27 mouse cellular contexts compared by ENCODE assay signal in genomic region chr1:105580909-105581308, GRCm38 (mm10).
"Had no signal": no experiment of that assay in that cellular context is flagged by ENCODE, and none has a peak within 500 bp of the region (broad histone marks: within the 10 kb centered on the region; RNA-seq: fewer than 3 reads in every experiment).

No protein-coding gene starts in this region.

- H3K9me3 ChIP-seq: heart, embryonic 13.5 days; heart, embryonic 15.5 days; hindbrain, embryonic 13.5 days; hindbrain, embryonic 15.5 days; kidney, embryonic 15.5 days; limb, embryonic 13.5 days; limb, embryonic 15.5 days; liver, embryonic 12.5 days had no signal

- H3K27me3 ChIP-seq: heart, embryonic 13.5 days; heart, embryonic 15.5 days; hindbrain, embryonic 13.5 days; hindbrain, embryonic 15.5 days; kidney, embryonic 15.5 days; limb, embryonic 13.5 days; limb, embryonic 15.5 days; liver, embryonic 12.5 days had no signal

- H3K4me3 ChIP-seq: heart, adult 2 months; heart, embryonic 13.5 days; heart, embryonic 15.5 days; hindbrain, embryonic 13.5 days; hindbrain, embryonic 15.5 days; kidney, embryonic 15.5 days; limb, embryonic 13.5 days; limb, embryonic 15.5 days; liver, embryonic 12.5 days had no signal

- H3K4me2 ChIP-seq: heart, embryonic 11.5 days; heart, embryonic 13.5 days; heart, embryonic 15.5 days; hindbrain, embryonic 13.5 days; hindbrain, embryonic 15.5 days; kidney, embryonic 15.5 days; limb, embryonic 13.5 days; limb, embryonic 15.5 days; liver, embryonic 12.5 days had no signal

- H3K9ac ChIP-seq: heart, embryonic 13.5 days; heart, embryonic 15.5 days; hindbrain, embryonic 13.5 days; hindbrain, embryonic 15.5 days; kidney, embryonic 15.5 days; limb, embryonic 13.5 days; limb, embryonic 15.5 days; liver, embryonic 12.5 days; liver, embryonic 14.5 days had no signal

- DNase-seq: gastrocnemius, postnatal 14 days; gastrocnemius, postnatal 36 days; heart, adult 11 months; heart, adult 2 months; heart, postnatal 14 days; heart, postnatal 36 days; kidney, adult 11 months; kidney, adult 2 months; kidney, adult 9 months; kidney, postnatal 14 days; kidney, postnatal 36 days; layer of hippocampus, adult 9-11 months; layer of hippocampus, postnatal 36 days; left cerebral cortex, postnatal 4 days had no signal

- H3K4me1 ChIP-seq: heart, embryonic 13.5 days; heart, embryonic 15.5 days; hindbrain, embryonic 13.5 days; hindbrain, embryonic 15.5 days; kidney, embryonic 15.5 days; limb, embryonic 13.5 days; limb, embryonic 15.5 days; liver, embryonic 12.5 days had no signal

- H3K27ac ChIP-seq: heart, adult 2 months; heart, embryonic 13.5 days; heart, embryonic 15.5 days; hindbrain, embryonic 13.5 days; hindbrain, embryonic 15.5 days; hindbrain, postnatal 0 days; kidney, embryonic 15.5 days; kidney, postnatal 0 days; limb, embryonic 13.5 days; limb, embryonic 15.5 days; liver, embryonic 12.5 days; liver, embryonic 14.5 days had no signal

- ATAC-seq: hindbrain, postnatal 0 days; intestine, embryonic 16.5 days; liver, embryonic 12.5 days had no signal
